Mouse (Mus musculus) kidney, postnatal 0 days (tissue): ENCODE data around the gene Klf3. TPM values are rescaled to one million over a fixed set of nuclear protein-coding genes. Genes with fewer than 3 reads are reported as not detected.

Experiments used
- ATAC-seq: fragments of 200-750 bp; cut with Nextera tagmentation; replicated peaks from 2 replicates; pipeline ENCODE4 v1.8.0; 2017; ENCODE audit warnings: low read depth, moderate number of reproducible peaks, moderate TSS enrichment, moderate library complexity; ENCODE audit not compliant: low FRiP score
- DNase-seq: peaks from one replicate; pipeline ENCODE4 v3.0.0-alpha.2; 2016; ENCODE audit warnings: low spot score
- H3K27ac ChIP-seq: fragments of 300-500 bp; sonication (generic); 2 replicates; pipeline ENCODE4 v1.5.1; 2014; ENCODE audit warnings: mild to moderate bottlenecking
- H3K27me3 ChIP-seq: fragments of 300-500 bp; sonication (generic); 2 replicates; pipeline ENCODE4 v1.6.1; 2014; ENCODE audit warnings: low read length, mixed read lengths; ENCODE audit not compliant: insufficient read depth
- H3K36me3 ChIP-seq: fragments of 300-500 bp; sonication (generic); 2 replicates; pipeline ENCODE4 v1.6.1; 2014; ENCODE audit warnings: low read length, mixed read lengths; ENCODE audit not compliant: insufficient read depth
- H3K4me1 ChIP-seq: fragments of 300-500 bp; sonication (generic); replicated peaks from 2 replicates; pipeline ENCODE4 v1.6.1; 2014; ENCODE audit warnings: antibody characterized with exemption, low read length, mixed read lengths; ENCODE audit not compliant: insufficient read depth
- H3K4me2 ChIP-seq: fragments of 300-500 bp; sonication (generic); 2 replicates; pipeline ENCODE4 v1.6.1; 2014; ENCODE audit warnings: mild to moderate bottlenecking, low read length, moderate library complexity, mixed read lengths
- H3K4me3 ChIP-seq: fragments of 300-500 bp; sonication (generic); replicated peaks from 2 replicates; pipeline ENCODE4 v1.5.1; 2014; ENCODE audit warnings: low read depth, low read length
- H3K9ac ChIP-seq: fragments of 300-500 bp; sonication (generic); 2 replicates; pipeline ENCODE4 v1.6.1; 2014; ENCODE audit warnings: low read depth, low read length
- H3K9me3 ChIP-seq: fragments of 300-500 bp; sonication (generic); replicated peaks from 2 replicates; pipeline ENCODE4 v1.6.1; 2016; ENCODE audit warnings: low read length, inconsistent platforms, mixed read lengths
- CTCF ChIP-seq: IDR thresholded peaks from 2 replicates; pipeline ENCODE4 v1.5.1; 2016; ENCODE audit warnings: antibody characterized with exemption, low read depth, mild to moderate bottlenecking, moderate library complexity
- WGBS: fragments of 180-500 bp; shearing (Covaris S2); extraction: QIAGEN DNeasy Blood & Tissue Kit; methylation state at CpG from one replicate; pipeline ENCODE4 v1.1.7; 2014; 5-methylcytosine and 5-hydroxymethylcytosine counted together
- polyA plus RNA-seq: library from polyadenylated mRNA; unstranded; fragments of >200 nt; fragmentation: Nextera tagmentation; extraction: Ambion mirVana; gene quantifications from 2 replicates; pipeline ENCODE4 v1.2.1, GENCODE M21; 2015

The Klf3 gene
- polyA plus RNA-seq, 1 experiment from 2014 or later = 65.6 TPM

GRCm38 (mm10) chr5:64812124-64812982, 9.2 kb downstream of the Klf3 start:
- DNase-seq (peak; percentile 78), ATAC-seq (no peak; the same call in none of the 2 replicates)
- 7% methylated on average over 22 of the region's 22 CpGs for WGBS
- H3K9me3 ChIP-seq = no peaks in the 10 kb centered on the region
- peaks cover 61% of the 10 kb centered on the region for H3K4me1 ChIP-seq
- 0 out of 2 replicates have a peak, but pooled peaks cover 4% of the 10 kb centered on the region for H3K36me3 ChIP-seq
- peak overlapping the region; percentile 88 for H3K27ac ChIP-seq
- H3K9ac ChIP-seq = peak overlapping the region; percentile 31
- peak overlapping the region; percentile 47 for H3K4me2 ChIP-seq
- TF ChIP-seq CTCF = no peak
- H3K4me3 ChIP-seq = 0 out of 2 replicates have a peak overlapping the region, but pooled peaks have one; percentile 2
- no peaks in the 10 kb centered on the region for H3K27me3 ChIP-seq

- H3K9ac ChIP-seq = 0 out of 2 replicates have a peak overlapping the region, but pooled peaks have one; percentile 31
- H3K9me3 ChIP-seq = no peaks in the 10 kb centered on the region
- no peak for TF ChIP-seq CTCF
- WGBS = 11% methylated on average over 4 of the region's 4 CpGs
- peaks cover 56% of the 10 kb centered on the region for H3K4me1 ChIP-seq
- peak; percentile 67 for DNase-seq
- H3K4me3 ChIP-seq = no peak overlapping the region
- peaks cover 7% of the 10 kb centered on the region; the same call in 1 of the 2 replicates for H3K36me3 ChIP-seq
- H3K27ac ChIP-seq = peak overlapping the region; percentile 88
- peak overlapping the region; percentile 47 for H3K4me2 ChIP-seq
- no peak for ATAC-seq
- no peaks in the 10 kb centered on the region for H3K27me3 ChIP-seq
Observed at GRCm38 (mm10) chr5:64812983-64813304, 9.8 kb downstream of the Klf3 start.

- peaks cover 10% of the 10 kb centered on the region; the same call in 1 of the 2 replicates for H3K36me3 ChIP-seq
- peaks cover 53% of the 10 kb centered on the region for H3K4me1 ChIP-seq
- no peak overlapping the region for H3K9ac ChIP-seq
- no peaks in the 10 kb centered on the region for H3K27me3 ChIP-seq
- peak overlapping the region; percentile 47; the same call in 1 of the 2 replicates for H3K4me2 ChIP-seq
- no peak for ATAC-seq
- peak; percentile 92 for DNase-seq
- no peaks in the 10 kb centered on the region for H3K9me3 ChIP-seq
- H3K4me3 ChIP-seq = no peak overlapping the region
- H3K27ac ChIP-seq = no peak overlapping the region
- TF ChIP-seq CTCF = peak; percentile 94
- WGBS = 4% methylated on average over 9 of the region's 9 CpGs
Observed at GRCm38 (mm10) chr5:64813361-64813760, 10.2 kb downstream of the Klf3 start.

DNA sequence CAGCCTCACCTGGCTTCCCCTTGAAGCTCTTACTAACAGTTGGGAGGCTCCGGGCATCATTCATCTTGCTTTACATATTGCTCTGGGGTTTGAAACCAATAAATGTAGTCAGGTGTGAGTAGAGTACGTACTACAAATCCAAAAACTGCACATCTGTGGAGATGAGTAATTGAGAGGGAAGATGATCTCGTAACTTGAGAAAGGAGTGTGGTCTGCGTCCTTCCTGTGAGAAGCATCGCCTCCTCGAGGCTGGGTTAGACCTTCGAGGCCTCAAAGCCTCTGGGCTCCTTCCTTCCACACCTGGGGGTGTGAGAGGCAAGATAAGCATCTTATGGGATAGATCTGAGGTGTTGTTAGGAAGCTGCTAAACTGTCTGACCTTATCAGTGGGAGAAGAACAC, 11.2 kb downstream of the Klf3 start:
- Histone ChIP-seq H3K9ac (no peak overlapping the region), H3K4me3 (no peak overlapping the region), H3K4me1 (peaks cover 43% of the 10 kb centered on the region), H3K4me2 (no peak overlapping the region), H3K27ac (no peak overlapping the region), H3K36me3 (peaks cover 18% of the 10 kb centered on the region; the same call in 1 of the 2 replicates), H3K27me3 (no peaks in the 10 kb centered on the region), H3K9me3 (no peaks in the 10 kb centered on the region)
- no peak for DNase-seq
- 69% methylated on average over 7 of the region's 7 CpGs for WGBS
- TF ChIP-seq CTCF = no peak
- ATAC-seq = no peak

DNA sequence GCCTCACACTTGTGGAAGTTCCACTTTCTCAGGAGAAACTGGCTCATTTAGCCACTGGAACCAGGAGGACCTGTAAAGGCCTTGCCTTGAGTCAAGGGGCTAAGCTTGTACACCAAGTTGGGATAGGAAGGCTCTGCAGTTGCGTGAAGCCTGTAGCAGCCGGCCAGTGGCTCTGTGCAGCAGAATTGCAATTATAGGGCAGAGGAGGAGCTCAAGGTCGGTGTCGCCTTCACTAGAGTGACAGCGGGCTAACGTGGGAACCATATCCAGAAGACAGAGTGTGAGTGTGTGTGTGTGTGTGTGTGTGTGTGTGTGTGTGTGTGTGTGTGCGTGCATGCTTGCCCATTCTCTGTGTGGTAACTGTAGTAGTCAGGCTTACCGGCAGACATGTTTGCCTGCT, 12.4 kb downstream of the Klf3 start:
- no peak for DNase-seq
- H3K36me3 ChIP-seq = peaks cover 30% of the 10 kb centered on the region
- H3K4me1 ChIP-seq = peaks cover 35% of the 10 kb centered on the region
- H3K27ac ChIP-seq = no peak overlapping the region
- no peak for ATAC-seq
- H3K9ac ChIP-seq = no peak overlapping the region
- no peak overlapping the region for H3K4me3 ChIP-seq
- no peaks in the 10 kb centered on the region for H3K27me3 ChIP-seq
- no peak overlapping the region for H3K4me2 ChIP-seq
- WGBS = 68% methylated on average over 8 of the region's 8 CpGs
- H3K9me3 ChIP-seq = no peaks in the 10 kb centered on the region
- TF ChIP-seq CTCF = no peak

- ATAC-seq (no peak), DNase-seq (no peak)
- no peak for TF ChIP-seq CTCF
- Histone ChIP-seq H3K4me3 (no peak overlapping the region), H3K4me2 (no peak overlapping the region), H3K9ac (no peak overlapping the region), H3K9me3 (no peaks in the 10 kb centered on the region), H3K27ac (no peak overlapping the region), H3K36me3 (peaks cover 30% of the 10 kb centered on the region), H3K4me1 (peaks cover 27% of the 10 kb centered on the region), H3K27me3 (no peaks in the 10 kb centered on the region)
- WGBS = 43% methylated on average over 15 of the region's 15 CpGs
Observed at GRCm38 (mm10) chr5:64816290-64816973, 13.2 kb downstream of the Klf3 start.
